Mouse (Mus musculus) monocyte, adult 5-6 weeks (primary cell): Measurements from ENCODE around the gene Sumo2. TPM values are rescaled to one million over a fixed set of nuclear protein-coding genes. Genes with fewer than 3 reads are reported as not detected.
"Not testable (repeated sequence)": the region's sequence is repeated elsewhere in the genome, so short reads cannot be mapped to it uniquely, and the experiment has no call there.

Source experiments
- ATAC-seq: fragments of 153-309, 156-312 bp; replicated peaks from 2 replicates; pipeline ENCODE4 v1.8.0; 2017; ENCODE audit warnings: mild to moderate bottlenecking; ENCODE audit not compliant: low TSS enrichment, insufficient number of reproducible peaks, severe bottlenecking, poor library complexity, low FRiP score
- total RNA-seq: library from RNA; stranded (forward); fragments of 200-1000, 200-491, 200-594 nt; gene quantifications from 3 replicates; pipeline ENCODE4 v1.2.3, GENCODE M21; 2017

Gene Sumo2
- total RNA-seq, 1 experiment from 2014 or later: 417 TPM

DNA sequence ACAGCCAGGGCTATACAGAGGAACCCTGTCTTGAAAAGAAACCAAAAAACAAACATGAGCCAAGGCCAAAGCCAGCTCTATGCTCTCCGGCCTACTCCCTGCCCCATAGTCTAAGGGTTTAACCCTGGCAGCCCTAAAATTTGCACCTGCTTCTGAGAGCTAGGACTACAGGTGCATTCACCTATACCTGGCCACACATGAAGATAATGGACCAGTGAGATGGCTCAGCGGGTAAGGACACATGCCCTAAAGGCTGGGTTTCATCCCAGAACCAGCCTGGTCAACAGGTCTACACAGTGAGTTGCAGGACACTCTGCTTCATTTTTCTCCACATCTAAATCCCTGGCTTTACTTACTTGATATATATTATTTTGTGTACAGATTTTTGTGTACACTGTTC, 13.8 kb downstream of the Sumo2 start:
- ATAC-seq: no peak

DNA sequence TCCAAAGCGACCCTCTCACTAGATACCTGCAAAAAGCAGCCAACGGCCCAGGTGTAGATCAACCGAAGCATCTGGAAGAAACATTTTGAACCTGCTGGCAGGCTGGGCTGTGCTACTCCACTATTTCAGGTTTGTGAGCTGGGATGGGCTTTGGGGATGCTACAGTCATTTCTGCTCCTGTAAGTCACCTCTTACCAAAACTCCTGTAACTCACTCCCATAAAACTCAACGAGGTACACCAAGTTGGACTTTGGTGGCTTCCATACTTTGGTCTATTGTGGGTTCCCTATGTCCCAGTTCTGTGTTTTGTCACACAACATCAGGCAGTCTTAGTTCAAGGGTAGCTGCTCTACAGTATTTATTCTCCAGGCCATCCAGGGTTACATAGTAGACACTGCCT, 15.0 kb downstream of the Sumo2 start:
- ATAC-seq: no peak

DNA sequence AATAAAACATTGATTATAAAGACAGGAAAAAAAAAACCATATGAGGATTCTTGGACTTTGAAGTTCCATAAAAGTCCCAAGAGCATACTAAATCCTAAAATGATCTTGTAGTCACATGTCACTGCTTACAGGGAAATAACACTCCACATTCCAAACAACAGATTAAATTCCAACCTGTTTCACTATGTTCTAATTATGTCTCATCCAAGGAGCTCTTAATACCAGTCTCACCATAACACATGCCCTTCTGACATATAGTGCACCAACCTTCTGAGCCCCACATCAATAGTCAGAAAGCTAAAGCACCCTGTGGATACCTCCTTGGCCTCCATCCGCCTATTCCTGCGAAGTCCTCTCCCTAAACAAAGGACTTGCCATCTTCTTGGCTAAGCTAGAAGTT, 15.9 kb downstream of the Sumo2 start:
- ATAC-seq: no peak

DNA sequence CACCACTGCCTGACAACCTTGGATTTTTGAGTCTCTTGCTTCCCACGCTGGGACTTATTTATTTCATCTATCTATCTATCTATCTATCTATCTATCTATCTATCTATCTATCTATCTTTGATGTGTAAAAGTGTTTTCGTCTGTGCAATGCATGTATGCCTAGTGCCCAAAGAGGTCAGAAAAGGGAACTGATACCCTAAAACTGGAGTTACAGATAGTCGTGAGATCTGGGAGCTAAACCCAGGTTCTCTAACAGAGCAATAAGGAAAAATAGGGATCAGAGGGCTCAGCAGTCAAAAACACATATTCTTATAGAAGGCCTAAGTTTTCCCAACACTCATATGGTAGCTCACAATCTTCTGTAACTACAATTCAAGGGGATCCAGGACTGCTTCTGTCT, 16.5 kb downstream of the Sumo2 start:
- ATAC-seq: no peak

DNA sequence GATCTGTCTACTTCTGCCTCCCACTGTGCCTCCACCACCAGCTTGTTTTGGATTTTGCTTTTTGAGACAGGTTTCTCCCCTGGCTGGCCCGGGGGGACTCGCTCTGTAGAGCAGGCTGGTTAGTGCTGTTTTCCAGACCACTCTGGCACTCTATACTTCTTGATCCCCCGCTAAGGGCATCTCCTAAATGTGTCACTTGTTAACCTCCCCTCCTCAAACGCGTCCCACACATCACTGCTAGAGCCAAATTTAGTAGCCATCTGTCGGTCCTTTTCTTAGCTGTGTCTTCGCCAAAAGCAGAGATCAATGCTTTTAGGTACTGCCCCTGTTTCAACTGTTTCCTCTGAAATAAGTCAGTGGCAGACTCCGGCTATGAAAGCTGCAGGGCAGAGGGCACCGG, 17.4 kb downstream of the Sumo2 start:
- ATAC-seq: no peak

DNA sequence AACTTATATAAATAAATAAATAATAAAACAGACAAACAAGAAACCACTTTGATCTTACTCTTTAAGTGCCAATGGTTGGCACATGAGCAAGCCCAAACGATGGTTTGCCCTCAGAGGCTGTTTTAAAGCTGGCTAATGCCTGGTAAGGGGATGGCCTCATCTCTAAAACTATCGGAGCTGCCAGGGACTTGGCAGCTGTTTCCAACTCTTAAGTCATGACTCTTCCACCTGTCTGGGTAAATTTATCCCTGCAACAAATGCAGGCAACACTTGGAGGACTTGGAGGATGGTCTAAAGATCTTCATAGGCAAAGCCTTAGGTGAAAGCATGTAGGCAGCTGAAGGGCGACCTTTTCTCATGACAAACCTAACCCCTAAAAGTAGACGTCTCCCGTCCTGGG, 19.1 kb downstream of the Sumo2 start:
- ATAC-seq: no peak

DNA sequence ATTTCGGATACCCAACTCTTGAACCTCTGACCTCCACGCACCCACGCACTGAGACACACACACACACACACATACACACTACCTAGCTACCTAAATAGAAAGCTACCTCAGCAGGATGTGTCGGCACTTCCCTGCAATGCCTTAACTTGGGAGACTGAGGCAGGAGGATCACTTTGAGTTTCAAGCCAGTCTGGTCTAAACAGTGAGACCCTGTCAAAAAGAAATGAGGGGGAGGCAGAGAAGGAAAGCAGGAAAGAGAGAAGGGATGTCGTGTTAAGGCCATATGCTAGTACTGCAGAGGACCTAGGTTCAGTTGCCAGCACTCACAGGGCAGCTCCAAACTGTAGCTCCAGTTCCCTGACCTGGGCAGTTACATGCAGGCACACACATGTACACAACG, 21.1 kb downstream of the Sumo2 start:
- no peak for ATAC-seq

DNA sequence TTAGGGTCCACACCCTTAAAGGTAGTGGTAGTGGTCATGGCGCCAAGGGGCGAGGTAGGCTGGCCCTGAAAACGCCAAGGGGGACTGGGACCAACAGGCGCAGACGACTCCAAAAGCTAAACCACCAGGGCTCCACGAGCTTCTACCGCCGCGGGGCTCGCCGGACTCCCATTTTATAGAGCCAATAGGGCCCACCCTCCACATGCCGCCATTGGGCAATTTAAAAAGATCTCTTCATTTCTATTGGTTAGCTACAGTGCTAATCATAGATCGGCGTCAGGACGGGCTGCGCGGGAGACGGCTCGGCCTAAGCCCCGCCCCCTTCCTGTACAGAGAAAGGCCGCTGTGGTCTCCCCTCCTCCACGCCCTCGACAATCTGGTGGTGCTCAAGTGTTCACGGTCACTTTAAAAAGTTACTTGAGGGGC, 21.8 kb downstream of the Sumo2 start, which contains the start of gene Jpt1:
Jpt1 (minus strand) TSS at position 150 of the 426 bp plus-strand sequence.
- ATAC-seq: peak; percentile 92

DNA sequence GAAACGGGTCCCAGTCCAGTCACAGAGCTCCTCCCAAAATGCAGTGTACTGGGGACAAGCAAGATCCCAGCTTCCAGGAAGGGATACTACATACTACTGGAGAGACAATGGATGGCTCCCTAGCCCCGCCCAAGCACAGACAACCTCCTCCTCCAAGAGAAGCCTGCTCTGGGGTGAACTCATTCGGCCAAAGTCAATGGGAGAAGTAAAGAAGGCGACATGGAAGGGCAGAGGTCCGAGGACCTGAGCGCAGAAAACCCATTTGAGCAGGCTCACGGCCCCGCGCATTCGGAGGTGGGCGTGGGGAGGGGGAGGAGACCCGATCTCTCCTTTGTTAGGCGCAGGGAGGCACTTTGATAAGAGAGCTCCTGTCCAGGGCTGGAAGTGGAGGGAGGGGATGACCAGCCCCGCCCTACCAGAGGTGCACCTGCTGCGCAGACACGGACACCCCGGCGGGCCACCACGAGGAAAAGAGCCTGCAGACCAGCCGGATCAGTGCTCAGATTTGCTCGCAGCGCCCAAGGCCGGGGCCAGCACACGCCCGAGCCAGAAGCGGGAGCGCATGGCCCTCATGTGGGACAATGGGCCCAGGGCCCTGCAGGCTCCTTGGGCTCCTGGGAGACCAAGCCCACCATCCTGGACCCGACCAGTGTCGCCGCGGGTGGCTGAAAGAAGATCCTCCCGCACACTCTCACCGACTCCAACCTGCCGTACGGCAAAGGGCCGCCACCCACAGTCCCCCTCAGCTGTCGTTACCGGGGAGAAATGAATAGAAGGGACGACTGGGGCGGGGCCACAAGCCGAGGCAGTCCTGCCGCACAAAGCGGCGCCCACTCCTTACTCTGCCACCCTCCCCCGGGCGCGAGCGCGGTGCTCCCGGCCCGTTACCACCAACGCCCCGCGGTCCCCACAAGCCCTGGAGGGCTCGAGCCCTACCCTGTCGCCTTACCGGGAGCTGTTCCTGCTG, 22.5 kb downstream of the Sumo2 start:
- ATAC-seq: 0 out of 2 replicates have a peak, but pooled peaks have one; percentile 0

DNA sequence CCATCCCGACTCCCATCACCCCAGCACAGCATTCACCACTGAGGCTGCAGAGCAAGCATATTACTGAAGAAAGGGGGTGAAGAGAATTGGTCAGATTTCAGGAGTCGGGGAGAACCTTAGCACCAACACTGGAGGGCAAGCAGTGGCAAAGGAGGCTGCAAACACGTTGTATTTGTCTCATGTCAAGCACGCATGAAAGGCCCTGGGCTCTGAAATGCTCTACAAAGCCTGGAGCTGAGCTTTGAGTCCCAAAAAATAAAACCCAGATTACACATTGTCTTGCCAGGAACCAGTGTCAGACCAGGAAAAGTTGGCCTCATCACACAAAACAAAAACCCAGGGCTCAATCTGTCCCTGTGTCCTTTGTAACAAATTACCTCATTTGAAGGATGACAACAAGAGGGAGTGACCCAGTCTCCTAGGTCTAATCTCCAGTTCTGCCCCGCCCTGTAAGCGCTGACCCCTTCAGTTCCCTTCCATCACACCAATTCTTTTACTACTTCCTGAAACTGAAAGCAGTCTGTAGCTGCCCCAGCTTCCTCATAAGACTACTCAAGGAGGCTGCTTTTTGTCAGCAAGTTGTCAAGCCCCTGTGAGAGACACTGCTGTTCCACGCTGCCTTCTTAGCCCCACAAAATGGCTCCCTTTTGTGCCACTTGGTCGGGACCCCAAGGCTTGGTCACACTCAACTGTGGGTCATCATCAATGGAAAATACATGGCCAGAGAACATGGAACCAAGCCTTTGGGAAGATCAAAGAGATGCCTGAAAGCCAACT, 23.5 kb downstream of the Sumo2 start:
- ATAC-seq: peak; percentile 72

DNA sequence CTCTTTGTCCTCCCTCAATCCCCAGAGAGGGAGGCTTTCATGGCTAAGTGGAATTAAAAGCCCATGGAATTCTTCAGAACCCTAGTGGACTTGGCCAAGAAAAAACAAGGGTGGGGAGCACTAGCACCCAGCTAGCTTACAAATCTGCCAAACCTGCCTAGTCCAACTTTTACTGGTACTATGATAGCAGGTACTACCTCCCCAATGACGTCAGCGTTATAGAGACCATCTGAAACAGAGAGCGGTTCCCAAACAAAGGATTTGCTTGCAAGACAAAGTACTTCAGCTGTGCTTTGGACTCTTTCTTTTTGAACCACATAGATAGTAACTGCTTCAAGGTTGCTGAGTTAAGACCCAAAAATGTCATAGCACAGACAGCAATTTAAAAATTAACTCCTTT, 24.1 kb downstream of the Sumo2 start:
- ATAC-seq: no peak

DNA sequence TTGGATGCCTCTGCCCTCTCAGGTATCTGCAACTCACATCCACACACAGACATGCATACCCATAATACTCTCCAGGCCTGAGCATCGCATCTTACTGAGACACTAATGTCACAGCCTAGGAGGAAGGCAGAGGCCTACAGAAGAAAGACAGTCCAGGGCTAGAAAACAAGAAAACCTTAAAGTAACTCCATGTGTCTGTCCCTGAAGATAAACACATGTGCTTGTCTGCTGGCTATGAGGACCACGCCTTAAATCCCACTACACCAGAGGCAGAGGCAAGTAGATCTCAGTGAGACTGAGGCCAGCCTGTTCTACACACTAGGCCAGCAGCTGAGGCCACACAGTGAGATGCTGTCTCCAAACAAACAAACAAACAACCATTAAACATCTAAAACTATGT, 25.0 kb downstream of the Sumo2 start:
- no peak for ATAC-seq

DNA sequence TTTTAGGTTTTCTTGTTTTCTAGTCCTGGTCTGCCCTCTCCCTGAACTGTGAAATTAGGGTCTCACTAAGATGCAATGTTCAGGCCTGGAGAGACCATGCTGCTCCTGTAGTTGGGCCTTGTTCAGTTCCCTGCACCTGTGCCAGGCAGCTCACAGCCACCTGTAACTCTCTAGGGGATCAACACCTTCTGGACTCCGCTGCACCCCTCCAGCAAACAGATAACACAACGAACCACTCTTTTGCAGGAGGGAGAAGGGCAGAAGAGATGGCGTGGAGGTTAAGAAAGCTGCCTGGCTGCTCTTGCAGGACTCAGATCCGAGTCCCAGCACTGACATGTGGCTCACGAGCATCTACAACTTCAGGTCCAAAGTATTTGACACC, 25.6 kb downstream of the Sumo2 start:
- no peak for ATAC-seq

DNA sequence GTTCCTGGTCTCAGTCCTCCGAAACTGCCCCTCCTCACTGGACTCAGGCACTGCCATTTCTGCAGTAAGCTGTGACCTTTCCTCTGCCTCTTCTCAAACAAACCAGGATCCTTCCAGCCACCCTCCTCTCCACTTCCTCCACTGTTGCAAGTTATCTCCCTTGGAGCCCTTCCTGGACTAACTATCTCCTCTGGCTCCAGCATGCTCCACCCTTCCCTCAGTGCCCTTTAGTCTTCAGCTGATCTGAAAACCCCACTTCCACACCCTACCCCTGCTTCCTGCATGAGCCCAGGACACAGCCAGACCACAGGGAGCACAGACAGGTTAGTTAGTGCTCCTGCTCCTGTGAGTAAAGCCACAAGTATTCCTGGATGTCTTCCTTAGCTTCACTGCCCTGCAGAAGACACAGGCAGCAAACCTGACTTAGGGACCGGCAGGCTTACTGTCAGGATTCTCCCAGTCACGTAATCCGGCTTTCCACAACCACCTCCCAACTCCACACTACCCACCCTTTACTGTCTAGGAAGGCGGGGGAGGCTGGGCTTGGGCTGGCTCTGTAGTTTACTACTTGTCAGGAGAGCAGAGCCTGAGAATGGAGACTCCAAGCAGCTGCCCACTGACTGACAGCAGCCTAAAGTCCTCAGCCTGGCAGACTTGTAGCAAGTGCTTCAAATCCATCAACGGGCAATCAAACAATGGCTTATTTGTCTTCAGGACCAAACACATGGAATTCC, 26.1 kb downstream of the Sumo2 start:
- no peak for ATAC-seq

DNA sequence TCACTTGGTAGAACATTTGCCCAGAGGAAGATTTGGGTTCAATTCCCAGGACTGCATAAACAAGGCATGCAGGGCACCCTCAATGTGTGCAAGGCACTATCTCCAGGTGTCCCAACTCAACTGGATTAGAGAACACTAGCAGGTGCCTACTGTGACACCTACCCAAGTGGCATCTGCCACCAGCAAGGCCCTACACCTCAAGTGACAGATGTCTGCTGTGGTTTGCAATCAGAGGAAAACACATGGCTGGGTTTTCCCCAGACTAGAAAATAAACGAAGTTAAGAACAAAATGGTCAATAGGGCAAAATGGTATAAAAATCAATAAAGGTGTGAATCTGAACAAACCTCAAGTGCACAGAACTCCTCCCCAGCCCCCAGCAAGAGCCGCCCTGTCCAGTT, 28.0 kb downstream of the Sumo2 start:
- ATAC-seq: no peak

DNA sequence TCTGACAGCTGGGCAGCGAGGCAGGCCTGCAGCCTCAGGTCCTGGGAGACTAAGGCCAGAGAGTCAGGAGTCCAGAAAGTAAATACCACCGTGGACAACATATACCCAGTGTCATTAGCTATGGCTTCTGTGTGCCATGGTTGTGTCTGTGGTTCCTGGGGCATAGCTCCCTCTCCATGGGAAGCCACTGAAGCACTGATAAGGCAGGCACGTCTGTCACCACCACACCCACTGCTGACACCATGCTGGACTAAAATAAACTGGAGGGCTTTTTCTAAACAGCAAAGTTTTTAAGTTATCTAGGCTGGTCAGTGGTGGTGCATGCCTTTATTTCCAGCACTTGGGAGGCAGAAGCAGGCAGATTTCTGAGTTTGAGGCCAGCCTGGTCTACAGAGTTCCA, 29.5 kb downstream of the Sumo2 start:
- ATAC-seq: no peak

DNA sequence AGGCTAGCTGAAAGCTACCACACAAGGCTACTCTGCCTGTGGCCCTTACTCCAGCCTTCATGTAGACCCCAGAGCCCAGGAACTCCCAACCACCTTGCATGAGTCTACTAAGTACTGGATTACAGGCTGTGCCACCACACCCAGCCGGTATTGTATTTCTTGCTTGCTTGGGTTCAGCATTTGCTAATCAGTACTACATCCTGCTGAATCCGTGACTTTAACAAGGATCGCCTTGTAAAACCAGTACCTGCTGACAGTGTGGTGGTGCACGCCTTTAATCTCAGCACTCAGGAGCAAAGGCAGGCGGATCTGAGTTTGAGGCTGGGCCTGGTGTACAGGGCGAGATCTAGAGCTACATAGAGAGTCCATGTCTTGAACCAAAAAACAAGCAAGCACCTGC, 33.4 kb downstream of the Sumo2 start:
- no peak for ATAC-seq

DNA sequence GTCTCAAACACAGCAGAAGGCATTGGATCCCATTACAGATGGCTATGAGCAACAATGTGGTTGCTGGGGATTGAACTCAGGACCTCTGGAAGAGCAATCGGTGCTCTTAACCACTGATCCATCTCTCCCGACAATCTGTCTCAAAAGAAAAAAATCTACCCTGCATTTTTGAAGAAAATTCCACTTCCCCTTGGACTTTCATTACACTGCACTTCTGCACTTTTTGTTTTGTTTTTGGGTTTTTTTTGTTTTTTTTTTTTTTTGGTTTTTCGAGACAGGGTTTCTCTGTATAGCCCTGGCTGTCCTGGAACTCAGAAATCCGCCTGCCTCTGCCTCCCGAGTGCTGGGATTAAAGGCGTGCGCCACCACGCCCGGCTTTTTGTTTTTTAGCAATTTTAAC, 39.5 kb downstream of the Sumo2 start:
- ATAC-seq: not testable (repeated sequence)

DNA sequence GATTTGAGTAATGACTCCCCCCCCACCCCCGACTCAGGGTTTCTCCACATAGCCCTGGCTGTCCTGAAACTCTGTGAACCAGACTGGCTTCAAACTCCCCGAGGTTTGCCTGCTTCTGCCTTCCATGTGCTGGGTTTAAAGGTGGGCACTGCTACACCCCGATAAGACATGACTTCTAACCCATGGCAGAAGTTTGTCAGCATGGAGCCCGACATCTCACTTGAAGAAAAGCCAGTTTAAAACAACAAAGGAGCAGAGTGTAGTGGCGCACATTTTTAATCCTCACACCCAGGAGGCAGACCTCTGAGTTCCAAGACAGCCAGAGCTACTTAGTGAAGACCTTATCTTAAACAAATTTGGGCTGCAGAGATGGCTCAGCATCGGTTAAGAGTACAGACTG, 43.7 kb downstream of the Sumo2 start:
- no peak for ATAC-seq
